Mouse (Mus musculus) left cerebral cortex, postnatal 4 days (tissue): ENCODE results near the gene Prkra. TPM values are rescaled to one million over a fixed set of nuclear protein-coding genes. Genes with fewer than 3 reads are reported as not detected.

Experiments
- DNase-seq: peaks from one replicate; pipeline ENCODE4 v3.0.0-alpha.2; 2022
- intact Hi-C: fragments of 180-260 bp; cut with DNase I; formaldehyde crosslinking; loops from one replicate; pipeline ENCODE4 v1.15.1; 2025
- total RNA-seq, 2 experiments: library from RNA; stranded (reverse); gene quantifications; 2 replicates each; pipeline ENCODE4 v1.2.3; 2021

Gene Prkra
- total RNA-seq, 2 experiments from 2014 or later: 55.8 to 55.9 TPM

- no peak for DNase-seq
- intact Hi-C loops: no loop called here
These were observed 57.6 kb downstream of the Prkra start for GRCm38 (mm10) chr2:76590221-76590620.

GRCm38 (mm10) chr2:76586906-76587305, 60.9 kb downstream of the Prkra start:
- DNase-seq: no peak
- intact Hi-C loops: no loop called here

GRCm38 (mm10) chr2:76585090-76585489, 62.7 kb downstream of the Prkra start:
- intact Hi-C loops: no loop called here

More at GRCm38 (mm10) chr2:76585090-76585489, 62.7 kb downstream of the Prkra start:
- DNase-seq: no peak

Other genes with a start within 250 kb of the Prkra start
- 10 to 100 TPM; 45.1 to 49.3 TPM for gene Osbpl6, start 241.5 kb downstream of the Prkra start, total RNA-seq
- gene Pjvk, start 461 bp upstream of the Prkra start, total RNA-seq: under 1 TPM; 0.40 to 0.84 TPM
- gene Fkbp7, start 25.1 kb upstream of the Prkra start, total RNA-seq: 1 to 10 TPM; 6.5 to 6.7 TPM
- gene Plekha3, start 27.3 kb upstream of the Prkra start, total RNA-seq: 10 to 100 TPM; 21.2 to 23.5 TPM